Mouse (Mus musculus): Measurements from ENCODE around the gene Adamtsl1. TPM values are rescaled to one million over a fixed set of nuclear protein-coding genes. Genes with fewer than 3 reads are reported as not detected.

Gene Adamtsl1
- total RNA-seq, 2 experiments from 2014 or later: not detected

DNA sequence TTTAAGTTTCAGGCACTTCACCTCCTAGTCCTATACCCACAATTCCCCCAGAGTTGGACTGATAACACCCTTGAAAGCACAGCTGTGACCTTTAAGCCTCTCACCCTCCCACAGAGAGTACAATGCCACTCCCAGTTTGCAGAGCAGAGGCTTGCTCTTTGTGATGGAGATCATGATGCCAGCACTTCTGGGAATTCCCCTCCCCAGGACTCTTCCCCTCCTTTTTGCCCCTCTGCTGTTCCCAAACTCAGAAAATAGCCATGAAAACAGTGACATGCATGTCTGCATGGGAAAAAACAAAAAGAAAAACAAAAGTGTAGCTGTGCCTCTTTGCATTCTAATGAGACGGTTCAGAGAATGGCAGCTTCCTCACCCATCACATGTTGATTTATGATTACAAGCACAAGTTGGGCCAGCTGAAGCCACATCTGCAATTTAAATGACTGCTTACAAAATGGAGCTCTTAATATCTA lies 669.8 kb downstream of the Adamtsl1 start:
- ATAC-seq (replicated peaks; ENCODE audit: poor library complexity): no peak

- ATAC-seq (replicated peaks; ENCODE audit: poor library complexity): no peak
Observed at GRCm38 (mm10) chr4:86189853-86190252, 675.9 kb downstream of the Adamtsl1 start.

GRCm38 (mm10) chr4:86191195-86191594 lies 677.2 kb downstream of the Adamtsl1 start:
- ATAC-seq (replicated peaks; ENCODE audit: poor library complexity): no peak

- ATAC-seq (replicated peaks; ENCODE audit: poor library complexity): no peak
Observed at GRCm38 (mm10) chr4:86201766-86202165, 687.8 kb downstream of the Adamtsl1 start.

DNA sequence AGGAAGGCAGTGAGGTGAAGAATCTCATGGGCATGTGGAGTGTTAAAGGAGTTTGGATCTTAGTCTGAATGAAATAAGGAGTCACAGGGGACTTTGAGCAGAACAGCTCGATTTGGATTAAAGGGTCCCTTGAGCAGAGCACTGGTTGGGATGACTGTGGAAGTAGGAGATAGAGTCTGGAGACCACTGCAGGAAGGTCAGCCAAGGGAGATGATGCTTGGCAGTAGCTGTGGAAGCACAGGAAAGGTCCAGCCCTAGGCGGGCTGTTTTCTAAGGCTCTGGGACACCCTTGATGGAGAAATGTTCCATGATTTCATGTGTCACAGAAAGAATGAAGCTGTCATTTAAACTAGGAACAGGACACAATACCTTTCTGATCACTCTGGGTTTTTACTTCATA lies 689.3 kb downstream of the Adamtsl1 start:
- ATAC-seq (replicated peaks; ENCODE audit: poor library complexity): no peak

GRCm38 (mm10) chr4:86224875-86225274 lies 710.9 kb downstream of the Adamtsl1 start:
- no peak for ATAC-seq (replicated peaks; ENCODE audit: poor library complexity)

DNA sequence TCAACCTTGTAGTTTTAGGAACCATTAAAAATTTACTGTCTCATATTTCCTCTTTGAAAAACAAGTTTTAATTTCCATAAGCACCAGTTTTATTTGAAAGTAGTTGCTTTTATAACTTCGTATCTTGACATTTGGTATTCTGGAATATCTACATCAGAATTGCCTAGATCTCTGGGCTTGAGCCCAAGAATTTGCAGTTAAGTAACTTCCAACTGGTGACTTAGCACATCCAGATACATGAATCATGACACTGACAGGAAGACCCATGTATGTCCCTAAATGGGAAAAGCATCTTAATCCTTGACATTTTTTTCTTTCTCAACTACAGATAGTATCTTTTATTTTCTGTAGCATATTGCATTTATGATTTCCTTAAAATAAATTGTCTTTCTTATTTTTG lies 713.1 kb downstream of the Adamtsl1 start:
- no peak for ATAC-seq (replicated peaks; ENCODE audit: poor library complexity)

DNA sequence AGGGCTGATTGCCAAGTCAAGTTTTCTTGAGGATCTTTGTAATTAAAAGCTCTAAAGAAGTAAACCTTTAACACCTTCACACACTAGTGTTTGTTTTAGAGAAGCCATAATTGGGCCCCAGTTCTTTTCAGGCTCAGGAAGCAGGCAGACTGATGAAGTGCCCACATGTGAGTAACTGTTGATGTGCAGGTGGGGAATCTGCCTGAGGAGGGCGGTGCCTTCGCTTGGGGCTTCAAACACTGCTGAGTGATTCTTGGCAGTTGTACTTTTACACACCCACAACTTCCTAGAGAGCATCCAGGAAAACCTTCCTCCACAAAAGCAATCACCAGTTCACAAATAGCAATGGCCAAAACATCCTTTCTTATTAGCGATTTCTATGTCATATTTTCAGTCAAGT lies 719.2 kb downstream of the Adamtsl1 start:
- no peak for ATAC-seq (replicated peaks; ENCODE audit: poor library complexity)

GRCm38 (mm10) chr4:86241854-86242424 lies 728.0 kb downstream of the Adamtsl1 start:
- ATAC-seq (replicated peaks; ENCODE audit: poor library complexity): no peak

DNA sequence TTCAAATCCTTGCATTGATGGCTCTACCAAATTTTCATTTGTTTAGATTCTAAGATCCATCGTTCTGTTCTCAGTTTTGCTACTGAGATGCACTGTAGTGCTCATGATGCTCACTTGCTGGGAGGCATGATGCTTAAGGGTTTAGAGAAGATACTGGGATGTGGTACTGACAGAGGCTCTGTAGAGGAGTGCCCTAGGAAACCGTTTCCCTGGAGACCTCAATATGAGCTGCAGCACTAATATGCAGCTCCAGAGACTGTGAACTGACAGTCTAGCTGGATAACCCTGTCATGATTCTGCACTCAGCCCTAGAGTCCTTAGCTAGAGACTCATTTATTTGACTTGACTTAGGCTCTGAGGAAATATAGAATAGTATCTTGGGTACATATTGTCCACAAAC lies 756.1 kb downstream of the Adamtsl1 start:
- ATAC-seq (replicated peaks; ENCODE audit: poor library complexity): no peak

- ATAC-seq (replicated peaks; ENCODE audit: poor library complexity): no peak
Observed at GRCm38 (mm10) chr4:86273703-86274355, 759.9 kb downstream of the Adamtsl1 start.

DNA sequence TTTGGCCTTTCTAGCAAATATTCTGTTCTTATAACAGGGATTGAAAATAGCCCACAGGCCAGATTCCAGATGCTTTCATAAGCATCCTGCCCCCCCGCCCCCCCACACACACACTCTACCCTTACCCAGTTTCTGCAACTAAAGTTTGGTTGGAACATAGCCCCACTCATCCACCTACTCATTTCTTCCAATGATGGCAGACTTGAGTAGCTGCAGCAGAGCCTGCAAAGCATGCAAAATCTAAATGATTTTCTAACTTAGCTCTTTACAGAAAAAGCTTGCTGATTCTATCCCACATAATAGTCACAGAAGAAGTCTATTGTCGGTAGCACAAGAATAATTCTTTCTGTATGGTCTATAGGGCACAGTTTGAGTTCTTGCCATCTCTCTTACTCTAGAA lies 760.7 kb downstream of the Adamtsl1 start:
- no peak for ATAC-seq (replicated peaks; ENCODE audit: poor library complexity)

DNA sequence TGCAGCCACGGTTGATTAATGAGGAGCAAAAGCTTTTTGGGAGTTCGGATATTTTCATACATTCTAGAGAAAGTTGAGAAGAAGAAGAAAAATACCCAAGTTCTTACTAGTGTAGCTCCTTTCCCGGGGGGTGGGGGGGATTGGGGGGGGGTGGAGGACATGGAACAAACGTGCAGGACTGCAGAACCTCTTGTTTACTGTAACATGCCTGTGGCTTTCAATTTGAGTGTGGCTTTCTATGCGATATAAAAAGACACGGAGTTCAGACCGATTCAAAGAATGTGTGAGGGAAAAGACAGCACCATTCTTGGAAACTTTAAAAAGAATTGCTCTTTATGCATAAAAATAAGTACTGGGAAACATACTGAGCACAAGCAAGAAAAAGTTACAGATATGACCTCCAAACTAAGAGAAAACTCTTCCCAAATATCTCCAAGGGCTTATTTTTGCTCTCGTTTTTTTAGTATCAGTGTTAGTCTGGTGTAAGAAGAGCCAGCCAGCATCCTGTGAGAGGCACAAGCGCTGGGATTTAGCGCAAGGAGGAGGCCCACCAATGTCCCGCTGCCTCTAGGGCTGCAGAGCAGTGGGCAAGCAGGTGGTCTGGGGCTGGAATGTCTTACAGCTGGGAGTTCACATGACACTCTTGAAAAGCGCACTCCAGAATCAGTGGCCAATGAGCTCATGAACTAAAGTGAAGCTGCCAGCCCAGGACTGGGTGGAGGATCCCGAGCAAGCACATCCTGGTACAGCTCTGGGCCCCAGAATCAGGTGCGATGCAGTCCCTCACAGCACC lies 762.2 kb downstream of the Adamtsl1 start:
- ATAC-seq (replicated peaks; ENCODE audit: poor library complexity): no peak

GRCm38 (mm10) chr4:86278546-86278945 lies 764.6 kb downstream of the Adamtsl1 start:
- no peak for ATAC-seq (replicated peaks; ENCODE audit: poor library complexity)

DNA sequence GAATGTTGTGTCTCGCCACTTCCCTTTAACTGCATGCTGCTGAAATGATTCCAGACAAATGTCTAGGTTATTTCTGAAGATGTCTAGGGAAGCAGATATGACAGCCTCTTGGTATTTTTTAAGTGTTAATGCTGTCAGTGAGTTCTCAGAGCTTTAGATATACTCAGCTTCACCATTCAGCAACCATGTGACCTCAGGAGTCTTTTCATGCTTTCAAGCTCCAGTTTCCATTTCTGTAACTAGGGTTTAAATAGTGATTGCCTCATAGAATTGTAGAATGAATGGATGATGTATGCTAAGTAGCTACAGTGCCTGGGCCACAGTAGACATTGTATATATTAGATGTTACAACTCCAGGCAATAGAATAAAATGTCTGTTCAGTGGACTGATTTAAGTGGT lies 772.6 kb downstream of the Adamtsl1 start:
- ATAC-seq (replicated peaks; ENCODE audit: poor library complexity): no peak

- ATAC-seq (replicated peaks; ENCODE audit: poor library complexity): no peak
Observed at GRCm38 (mm10) chr4:86288264-86288663, 774.3 kb downstream of the Adamtsl1 start.

- no peak for ATAC-seq (replicated peaks; ENCODE audit: poor library complexity)
Observed at GRCm38 (mm10) chr4:86289511-86290273, 775.7 kb downstream of the Adamtsl1 start.

GRCm38 (mm10) chr4:86294828-86295251 lies 780.9 kb downstream of the Adamtsl1 start:
- ATAC-seq (replicated peaks; ENCODE audit: poor library complexity): no peak

DNA sequence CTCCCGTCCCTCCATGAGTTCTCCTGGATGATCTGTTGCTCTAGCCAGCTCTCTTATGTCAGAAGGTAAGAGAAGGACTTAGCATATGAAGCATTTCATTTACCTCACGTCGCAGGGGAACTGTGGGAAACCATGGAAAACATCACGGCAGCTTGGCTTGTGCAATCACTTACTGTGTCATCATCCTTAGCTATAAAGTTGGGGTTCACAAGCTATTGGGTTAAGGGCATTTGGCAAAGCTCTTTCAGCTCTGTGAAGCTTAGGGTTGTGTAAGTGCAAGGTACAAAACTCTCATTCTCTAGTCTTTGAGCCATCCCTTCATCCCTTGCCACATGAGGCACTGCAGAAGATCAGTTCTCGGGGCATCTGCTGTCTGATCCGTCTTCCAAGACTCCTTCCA lies 787.5 kb downstream of the Adamtsl1 start:
- ATAC-seq (replicated peaks; ENCODE audit: poor library complexity): no peak

DNA sequence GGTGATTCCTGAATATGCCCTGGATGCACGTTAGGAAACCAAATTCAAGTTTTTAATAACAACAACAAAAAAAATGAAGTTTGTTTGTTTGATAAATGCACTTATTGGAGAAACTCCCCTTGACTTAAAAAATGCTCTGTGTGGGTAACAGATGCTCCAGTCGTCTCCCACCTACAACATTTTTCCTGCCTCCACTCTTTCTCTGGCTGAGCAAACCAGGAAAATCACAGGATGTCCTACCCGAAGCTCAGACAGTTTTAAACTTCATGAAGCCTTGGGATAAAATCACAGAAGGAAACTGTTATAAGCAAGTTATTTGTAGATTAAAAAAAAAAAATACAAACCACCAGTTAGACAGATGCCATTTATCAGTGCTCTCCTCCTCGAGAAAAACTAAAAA lies 788.1 kb downstream of the Adamtsl1 start:
- no peak for ATAC-seq (replicated peaks; ENCODE audit: poor library complexity)

- no peak for ATAC-seq (replicated peaks; ENCODE audit: poor library complexity)
Observed at GRCm38 (mm10) chr4:86306753-86307152, 792.8 kb downstream of the Adamtsl1 start.

Measured in megakaryocyte progenitor cell, adult 5-6 weeks (primary cell).